Mouse (Mus musculus): ENCODE measurements at regions not wholly inside any gene's neighbourhood (a gene's known extent, or its start where the extent isn't known, plus 50 kb on each side); places are given as distances from the start of the nearest gene placed in this dataset.
A peak's percentile ranks its signal among the peaks of the same experiment; 100 is the strongest.

GRCm38 (mm10) chr4:131163782-131164315 is 219.7 kb downstream of the Matn1 start:
- no peak for TF ChIP-seq POLR2A (IDR thresholded peaks at IDR 0.05; ENCODE audit: borderline replicate concordance, extremely low read depth, insufficient read depth, insufficient read length)
- H3K4me1 ChIP-seq (ENCODE audit: control insufficient read depth, insufficient read depth, low read length): peaks cover 5% of the 10 kb centered on the region; the same call in 1 of the 2 replicates
- H3K27me3 ChIP-seq (ENCODE audit: control insufficient read depth, insufficient read depth, low read length): no peaks in the 10 kb centered on the region
- H3K27ac ChIP-seq (replicated peaks; ENCODE audit: low read depth, low read length): no peak overlapping the region
- H3K36me3 ChIP-seq (ENCODE audit: control insufficient read depth, insufficient read depth, low read length): no peaks in the 10 kb centered on the region
- no peak overlapping the region for H3K4me3 ChIP-seq (replicated peaks; ENCODE audit: low read length)
- H3K9me3 ChIP-seq (ENCODE audit: control insufficient read depth, low read length): no peaks in the 10 kb centered on the region
- ATAC-seq (ENCODE audit: low FRiP score, low read depth) (no peak), DNase-seq (ENCODE audit: low spot score) (peak; percentile 18)
- no peak overlapping the region for H3K9ac ChIP-seq (ENCODE audit: low read depth, low read length, severe bottlenecking)
- 28% methylated on average over 7 of the region's 7 CpGs for whole genome bisulfite sequencing
- H3K4me2 ChIP-seq (replicated peaks; ENCODE audit: low read depth, low read length, severe bottlenecking): no peak overlapping the region

- no peaks in the 10 kb centered on the region for H3K27me3 ChIP-seq (ENCODE audit: control insufficient read depth, insufficient read depth, low read length)
- ATAC-seq (ENCODE audit: low FRiP score, low read depth): no peak
- WGBS: 77% methylated on average over 9 of the region's 9 CpGs
Observed at GRCm38 (mm10) chr4:131166574-131167270, 222.5 kb downstream of the Matn1 start.

GRCm38 (mm10) chr4:131167921-131168320 is 223.7 kb downstream of the Matn1 start:
- no peaks in the 10 kb centered on the region for H3K9me3 ChIP-seq (ENCODE audit: control insufficient read depth, low read length)
- H3K4me1 ChIP-seq (ENCODE audit: control insufficient read depth, insufficient read depth, low read length): no peaks in the 10 kb centered on the region
- no peak overlapping the region for H3K27ac ChIP-seq (replicated peaks; ENCODE audit: low read depth, low read length)

More at GRCm38 (mm10) chr4:131166574-131167270, 222.5 kb downstream of the Matn1 start:
- Histone ChIP-seq H3K4me1 (ENCODE audit: control insufficient read depth, insufficient read depth, low read length) (no peaks in the 10 kb centered on the region), H3K4me2 (replicated peaks; ENCODE audit: low read depth, low read length, severe bottlenecking) (no peak overlapping the region), H3K9me3 (ENCODE audit: control insufficient read depth, low read length) (no peaks in the 10 kb centered on the region), H3K4me3 (replicated peaks; ENCODE audit: low read length) (no peak overlapping the region), H3K27ac (replicated peaks; ENCODE audit: low read depth, low read length) (no peak overlapping the region), H3K36me3 (ENCODE audit: control insufficient read depth, insufficient read depth, low read length) (no peaks in the 10 kb centered on the region), H3K9ac (ENCODE audit: low read depth, low read length, severe bottlenecking) (no peak overlapping the region)
- TF ChIP-seq POLR2A (IDR thresholded peaks at IDR 0.05; ENCODE audit: borderline replicate concordance, extremely low read depth, insufficient read depth, insufficient read length): no peak
- peak; percentile 20 for DNase-seq (ENCODE audit: low spot score)

GRCm38 (mm10) chr4:131173783-131174460 is 229.7 kb downstream of the Matn1 start:
- TF ChIP-seq POLR2A (IDR thresholded peaks at IDR 0.05; ENCODE audit: borderline replicate concordance, extremely low read depth, insufficient read depth, insufficient read length): no peak
- no peak for DNase-seq (ENCODE audit: low spot score)
- H3K27ac ChIP-seq (replicated peaks; ENCODE audit: low read depth, low read length): no peak overlapping the region

More at GRCm38 (mm10) chr4:131167921-131168320, 223.7 kb downstream of the Matn1 start:
- no peaks in the 10 kb centered on the region for H3K27me3 ChIP-seq (ENCODE audit: control insufficient read depth, insufficient read depth, low read length)
- H3K4me2 ChIP-seq (replicated peaks; ENCODE audit: low read depth, low read length, severe bottlenecking): no peak overlapping the region
- ATAC-seq (ENCODE audit: low FRiP score, low read depth) (no peak), DNase-seq (ENCODE audit: low spot score) (no peak)
- H3K36me3 ChIP-seq (ENCODE audit: control insufficient read depth, insufficient read depth, low read length): no peaks in the 10 kb centered on the region
- WGBS: 85% methylated on average over 2 of the region's 2 CpGs
- H3K9ac ChIP-seq (ENCODE audit: low read depth, low read length, severe bottlenecking): no peak overlapping the region
- TF ChIP-seq POLR2A (IDR thresholded peaks at IDR 0.05; ENCODE audit: borderline replicate concordance, extremely low read depth, insufficient read depth, insufficient read length): no peak
- H3K4me3 ChIP-seq (replicated peaks; ENCODE audit: low read length): no peak overlapping the region

GRCm38 (mm10) chr4:131176701-131177100 is 232.5 kb downstream of the Matn1 start:
- Histone ChIP-seq H3K9ac (ENCODE audit: low read depth, low read length, severe bottlenecking) (no peak overlapping the region), H3K4me3 (replicated peaks; ENCODE audit: low read length) (no peak overlapping the region), H3K4me2 (replicated peaks; ENCODE audit: low read depth, low read length, severe bottlenecking) (no peak overlapping the region), H3K4me1 (ENCODE audit: control insufficient read depth, insufficient read depth, low read length) (peaks cover 18% of the 10 kb centered on the region), H3K27ac (replicated peaks; ENCODE audit: low read depth, low read length) (no peak overlapping the region), H3K27me3 (ENCODE audit: control insufficient read depth, insufficient read depth, low read length) (no peaks in the 10 kb centered on the region), H3K9me3 (ENCODE audit: control insufficient read depth, low read length) (no peaks in the 10 kb centered on the region), H3K36me3 (ENCODE audit: control insufficient read depth, insufficient read depth, low read length) (no peaks in the 10 kb centered on the region)
- no peak for DNase-seq (ENCODE audit: low spot score)
- 34% methylated on average over 3 of the region's 3 CpGs for WGBS
- no peak for TF ChIP-seq POLR2A (IDR thresholded peaks at IDR 0.05; ENCODE audit: borderline replicate concordance, extremely low read depth, insufficient read depth, insufficient read length)
- ATAC-seq (ENCODE audit: low FRiP score, low read depth): no peak

More at GRCm38 (mm10) chr4:131173783-131174460, 229.7 kb downstream of the Matn1 start:
- WGBS: 82% methylated on average over 28 of the region's 28 CpGs
- no peak for ATAC-seq (ENCODE audit: low FRiP score, low read depth)
- no peaks in the 10 kb centered on the region for H3K9me3 ChIP-seq (ENCODE audit: control insufficient read depth, low read length)
- H3K4me2 ChIP-seq (replicated peaks; ENCODE audit: low read depth, low read length, severe bottlenecking): no peak overlapping the region
- H3K27me3 ChIP-seq (ENCODE audit: control insufficient read depth, insufficient read depth, low read length): no peaks in the 10 kb centered on the region
- no peak overlapping the region for H3K9ac ChIP-seq (ENCODE audit: low read depth, low read length, severe bottlenecking)
- H3K4me3 ChIP-seq (replicated peaks; ENCODE audit: low read length): no peak overlapping the region
- H3K4me1 ChIP-seq (ENCODE audit: control insufficient read depth, insufficient read depth, low read length): peaks cover 12% of the 10 kb centered on the region
- H3K36me3 ChIP-seq (ENCODE audit: control insufficient read depth, insufficient read depth, low read length): no peaks in the 10 kb centered on the region
